Mouse (Mus musculus) limb, embryonic 11.5 days (tissue): ENCODE measurements at regions not wholly inside any gene's neighbourhood (a gene's known extent, or its start where the extent isn't known, plus 50 kb on each side); places are given as distances from the start of the nearest gene placed in this dataset.

Experiments used
- ATAC-seq: fragments of 200-750 bp; cut with Nextera tagmentation; 2 replicates; pipeline ENCODE4 v1.8.0; 2017; ENCODE audit warnings: low read depth; ENCODE audit not compliant: insufficient number of reproducible peaks, low FRiP score, low TSS enrichment
- DNase-seq: peaks from one replicate; pipeline ENCODE4 v3.0.0-alpha.2; 2015; ENCODE audit warnings: low spot score
- H3K27ac ChIP-seq: fragments of 300-500 bp; sonication (generic); replicated peaks from 2 replicates; pipeline ENCODE4 v1.5.1; 2014; ENCODE audit warnings: low read depth, mild to moderate bottlenecking, low read length
- H3K27me3 ChIP-seq: fragments of 300-500 bp; sonication (generic); 2 replicates; pipeline ENCODE4 v1.6.1; 2014; ENCODE audit warnings: mild to moderate bottlenecking, low read length, mixed read lengths; ENCODE audit not compliant: control insufficient read depth, insufficient read depth
- H3K36me3 ChIP-seq: fragments of 300-500 bp; sonication (generic); 2 replicates; pipeline ENCODE4 v1.6.1; 2014; ENCODE audit warnings: mild to moderate bottlenecking, low read length, moderate library complexity, mixed read lengths; ENCODE audit not compliant: control insufficient read depth, insufficient read depth
- H3K4me1 ChIP-seq: fragments of 300-500 bp; sonication (generic); 2 replicates; pipeline ENCODE4 v1.6.1; 2014; ENCODE audit warnings: low read length, mixed read lengths; ENCODE audit not compliant: control insufficient read depth, insufficient read depth
- H3K4me2 ChIP-seq: fragments of 300-500 bp; sonication (generic); 2 replicates; pipeline ENCODE4 v1.6.1; 2014; ENCODE audit warnings: low read depth, mild to moderate bottlenecking, moderate library complexity; ENCODE audit not compliant: severe bottlenecking
- H3K4me3 ChIP-seq: fragments of 300-500 bp; sonication (generic); 2 replicates; pipeline ENCODE4 v1.5.1; 2014; ENCODE audit warnings: low read depth, low read length
- H3K9ac ChIP-seq: fragments of 300-500 bp; sonication (generic); 2 replicates; pipeline ENCODE4 v1.6.1; 2014; ENCODE audit warnings: mild to moderate bottlenecking, low read length
- H3K9me3 ChIP-seq: fragments of 300-500 bp; sonication (generic); 2 replicates; pipeline ENCODE4 v1.6.1; 2016; ENCODE audit warnings: low read length; ENCODE audit not compliant: control insufficient read depth
- WGBS: fragments of 180-500 bp; shearing (Covaris S2); extraction: QIAGEN DNeasy Blood & Tissue Kit; methylation state at CpG from one replicate; pipeline ENCODE4 v1.1.7; 2014; 5-methylcytosine and 5-hydroxymethylcytosine counted together

GRCm38 (mm10) chr6:84481205-84481604 lies 112.5 kb downstream of the Cyp26b1 start:
- Histone ChIP-seq H3K27me3 (no peaks in the 10 kb centered on the region), H3K36me3 (no peaks in the 10 kb centered on the region), H3K4me1 (peaks cover 10% of the 10 kb centered on the region), H3K27ac (no peak overlapping the region), H3K4me2 (no peak overlapping the region), H3K9me3 (no peaks in the 10 kb centered on the region), H3K9ac (no peak overlapping the region), H3K4me3 (no peak overlapping the region)
- no peak for DNase-seq
- no peak for ATAC-seq
- 28% methylated on average over 7 of the region's 7 CpGs for WGBS

- H3K4me3 ChIP-seq, result no peak overlapping the region
- ATAC-seq (no peak), DNase-seq (peak; percentile 47)
- H3K9me3 ChIP-seq, result no peaks in the 10 kb centered on the region
- no peak overlapping the region for H3K9ac ChIP-seq
- H3K4me1 ChIP-seq, result peaks cover 10% of the 10 kb centered on the region
- WGBS, result 8% methylated on average over 6 of the region's 6 CpGs
- H3K36me3 ChIP-seq, result no peaks in the 10 kb centered on the region
- H3K4me2 ChIP-seq, result peak overlapping the region; percentile 4; the same call in 1 of the 2 replicates
- no peak overlapping the region for H3K27ac ChIP-seq
- H3K27me3 ChIP-seq, result no peaks in the 10 kb centered on the region
Observed at GRCm38 (mm10) chr6:84477072-84477471, 116.6 kb downstream of the Cyp26b1 start.

- ATAC-seq, result no peak
- 51% methylated on average over 9 of the region's 9 CpGs for WGBS
- H3K27ac ChIP-seq, result no peak overlapping the region
Observed at GRCm38 (mm10) chr6:84476466-84476865, 117.2 kb downstream of the Cyp26b1 start.

GRCm38 (mm10) chr6:84474835-84475234 lies 118.9 kb downstream of the Cyp26b1 start:
- Histone ChIP-seq H3K4me3 (no peak overlapping the region), H3K4me2 (no peak overlapping the region), H3K4me1 (peaks cover 10% of the 10 kb centered on the region), H3K27me3 (no peaks in the 10 kb centered on the region), H3K36me3 (no peaks in the 10 kb centered on the region), H3K27ac (no peak overlapping the region), H3K9ac (no peak overlapping the region), H3K9me3 (no peaks in the 10 kb centered on the region)
- ATAC-seq, result no peak
- no peak for DNase-seq

More at GRCm38 (mm10) chr6:84476466-84476865, 117.2 kb downstream of the Cyp26b1 start:
- Histone ChIP-seq H3K36me3 (no peaks in the 10 kb centered on the region), H3K4me3 (no peak overlapping the region), H3K27me3 (no peaks in the 10 kb centered on the region), H3K4me2 (no peak overlapping the region), H3K9me3 (no peaks in the 10 kb centered on the region), H3K4me1 (peaks cover 10% of the 10 kb centered on the region), H3K9ac (no peak overlapping the region)
- DNase-seq, result peak; percentile 38

- DNase-seq (no peak), ATAC-seq (no peak)
- no peak overlapping the region for H3K4me2 ChIP-seq
- H3K9ac ChIP-seq, result no peak overlapping the region
- H3K36me3 ChIP-seq, result no peaks in the 10 kb centered on the region
- H3K27me3 ChIP-seq, result no peaks in the 10 kb centered on the region
- peaks cover 10% of the 10 kb centered on the region for H3K4me1 ChIP-seq
- no peak overlapping the region for H3K4me3 ChIP-seq
- no peaks in the 10 kb centered on the region for H3K9me3 ChIP-seq
- H3K27ac ChIP-seq, result no peak overlapping the region
- WGBS, result 59% methylated on average over 3 of the region's 3 CpGs
Observed at GRCm38 (mm10) chr6:84473171-84473570, 120.5 kb downstream of the Cyp26b1 start.

GRCm38 (mm10) chr6:84472287-84472686 lies 121.4 kb downstream of the Cyp26b1 start:
- H3K36me3 ChIP-seq, result no peaks in the 10 kb centered on the region
- no peak overlapping the region for H3K4me2 ChIP-seq
- no peak overlapping the region for H3K9ac ChIP-seq
- no peak overlapping the region for H3K27ac ChIP-seq
- no peak overlapping the region for H3K4me3 ChIP-seq
- no peaks in the 10 kb centered on the region for H3K27me3 ChIP-seq
- no peak for ATAC-seq
- WGBS, result 37% methylated on average over 3 of the region's 3 CpGs
- H3K4me1 ChIP-seq, result peaks cover 8% of the 10 kb centered on the region
- no peak for DNase-seq
- H3K9me3 ChIP-seq, result no peaks in the 10 kb centered on the region

GRCm38 (mm10) chr6:84467319-84467718 lies 126.4 kb downstream of the Cyp26b1 start:
- Histone ChIP-seq H3K4me3 (no peak overlapping the region), H3K4me2 (no peak overlapping the region), H3K9ac (no peak overlapping the region), H3K27ac (no peak overlapping the region), H3K27me3 (no peaks in the 10 kb centered on the region), H3K4me1 (no peaks in the 10 kb centered on the region), H3K36me3 (no peaks in the 10 kb centered on the region), H3K9me3 (no peaks in the 10 kb centered on the region)
- DNase-seq, result no peak
- ATAC-seq, result no peak
- WGBS, result 93% methylated on average over 3 of the region's 3 CpGs

GRCm38 (mm10) chr6:84466223-84466622 lies 127.5 kb downstream of the Cyp26b1 start:
- Histone ChIP-seq H3K27ac (no peak overlapping the region), H3K4me3 (no peak overlapping the region), H3K9ac (no peak overlapping the region), H3K4me2 (no peak overlapping the region), H3K9me3 (no peaks in the 10 kb centered on the region), H3K27me3 (no peaks in the 10 kb centered on the region), H3K36me3 (no peaks in the 10 kb centered on the region), H3K4me1 (no peaks in the 10 kb centered on the region)
- 66% methylated on average over 7 of the region's 7 CpGs for WGBS
- no peak for ATAC-seq
- no peak for DNase-seq

GRCm38 (mm10) chr6:84465596-84465995 lies 128.1 kb downstream of the Cyp26b1 start:
- no peaks in the 10 kb centered on the region for H3K36me3 ChIP-seq
- H3K27ac ChIP-seq, result no peak overlapping the region
- ATAC-seq, result no peak
- no peak overlapping the region for H3K4me3 ChIP-seq
- no peak for DNase-seq
- no peaks in the 10 kb centered on the region for H3K27me3 ChIP-seq
- no peaks in the 10 kb centered on the region for H3K9me3 ChIP-seq
- H3K9ac ChIP-seq, result no peak overlapping the region
- 80% methylated on average over 5 of the region's 5 CpGs for WGBS
- H3K4me2 ChIP-seq, result no peak overlapping the region
- no peaks in the 10 kb centered on the region for H3K4me1 ChIP-seq
